Mouse (Mus musculus) E14TG2a.4 (cell line): ENCODE results near the gene Vmn1r211.
"Not testable (repeated sequence)": the region's sequence is repeated elsewhere in the genome, so short reads cannot be mapped to it uniquely, and the experiment has no call there.

Source experiments
- CTCF ChIP-seq: conservative IDR thresholded peaks from 2 replicates; pipeline ENCODE4 v1.5.1; 2014; ENCODE audit warnings: low read length
- NANOG ChIP-seq: IDR thresholded peaks from 2 replicates; pipeline ENCODE4 v1.6.1; 2014; ENCODE audit warnings: borderline replicate concordance, low read length, mixed read lengths
- POU5F1 ChIP-seq: IDR thresholded peaks from 2 replicates; pipeline ENCODE4 v1.6.1; 2014; ENCODE audit warnings: low read length, borderline replicate concordance

DNA sequence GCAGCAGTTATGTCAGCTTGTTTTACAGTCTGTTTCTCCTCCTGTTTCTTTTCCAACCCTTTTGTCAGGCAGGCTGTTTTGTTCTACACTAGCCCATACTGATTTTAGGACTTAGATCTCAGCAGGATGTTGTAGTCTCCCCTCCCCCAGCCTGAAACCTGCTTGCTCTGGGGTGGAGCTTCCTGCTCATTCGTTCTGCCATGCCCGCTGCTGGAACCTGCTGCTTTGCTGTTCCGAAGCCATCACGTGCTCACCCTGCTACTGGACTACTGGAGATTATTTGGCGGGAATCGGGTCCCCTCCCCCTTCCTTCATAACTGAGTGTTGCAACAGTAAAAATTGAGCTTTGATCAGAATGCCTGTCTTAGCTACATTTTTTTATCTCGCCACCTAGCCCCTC lies 28.0 kb downstream of the Vmn1r211 start:
- TF ChIP-seq NANOG, CTCF, POU5F1: not testable (repeated sequence)
